Mouse (Mus musculus) embryo, embryonic 11 days (tissue): ENCODE measurements at regions not wholly inside any gene's neighbourhood (a gene's known extent, or its start where the extent isn't known, plus 50 kb on each side); places are given as distances from the start of the nearest gene placed in this dataset.
A peak's percentile ranks its signal among the peaks of the same experiment; 100 is the strongest.

Experiments used
- DNase-seq: peaks from one replicate; pipeline ENCODE4 v3.0.0-alpha.2; 2015

- no peak for DNase-seq
Measured at GRCm38 (mm10) chr5:43089941-43090340, 143.0 kb upstream of the Cpeb2 start.

- no peak for DNase-seq
Measured at GRCm38 (mm10) chr5:43093647-43094326, 139.2 kb upstream of the Cpeb2 start.

- peak; percentile 46 for DNase-seq
Measured at GRCm38 (mm10) chr5:43094329-43094898, 138.6 kb upstream of the Cpeb2 start.

GRCm38 (mm10) chr5:43102000-43102459, 130.9 kb upstream of the Cpeb2 start:
- peak; percentile 37 for DNase-seq

GRCm38 (mm10) chr5:43102590-43102989, 130.4 kb upstream of the Cpeb2 start:
- DNase-seq = no peak

- DNase-seq = no peak
Measured at GRCm38 (mm10) chr5:43103728-43104127, 129.2 kb upstream of the Cpeb2 start.

- DNase-seq = no peak
Measured at GRCm38 (mm10) chr5:43105528-43105927, 127.4 kb upstream of the Cpeb2 start.

GRCm38 (mm10) chr5:43107436-43108259, 125.3 kb upstream of the Cpeb2 start:
- no peak for DNase-seq

- DNase-seq = no peak
Measured at GRCm38 (mm10) chr5:43108260-43108589, 124.7 kb upstream of the Cpeb2 start.

GRCm38 (mm10) chr5:43110122-43110521, 122.8 kb upstream of the Cpeb2 start:
- DNase-seq = no peak

- no peak for DNase-seq
Measured at GRCm38 (mm10) chr5:43111740-43112139, 121.2 kb upstream of the Cpeb2 start.

- no peak for DNase-seq
Measured at GRCm38 (mm10) chr5:43113405-43114119, 119.4 kb upstream of the Cpeb2 start.

GRCm38 (mm10) chr5:43115507-43115906, 117.5 kb upstream of the Cpeb2 start:
- no peak for DNase-seq

GRCm38 (mm10) chr5:43116821-43117220, 116.1 kb upstream of the Cpeb2 start:
- peak; percentile 6 for DNase-seq

GRCm38 (mm10) chr5:43121065-43121464, 111.9 kb upstream of the Cpeb2 start:
- no peak for DNase-seq

- no peak for DNase-seq
Measured at GRCm38 (mm10) chr5:43124301-43124700, 108.7 kb upstream of the Cpeb2 start.

GRCm38 (mm10) chr5:43125774-43126536, 107.0 kb upstream of the Cpeb2 start:
- DNase-seq = no peak

- DNase-seq = no peak
Measured at GRCm38 (mm10) chr5:43130377-43130776, 102.6 kb upstream of the Cpeb2 start.

- DNase-seq = no peak
Measured at GRCm38 (mm10) chr5:43130901-43131557, 101.9 kb upstream of the Cpeb2 start.

GRCm38 (mm10) chr5:43133672-43134071, 99.3 kb upstream of the Cpeb2 start:
- peak; percentile 10 for DNase-seq

GRCm38 (mm10) chr5:43136142-43136541, 96.8 kb upstream of the Cpeb2 start:
- DNase-seq = no peak

- DNase-seq = no peak
Measured at GRCm38 (mm10) chr5:43137777-43138176, 95.2 kb upstream of the Cpeb2 start.
